Mouse (Mus musculus): ENCODE measurements around the gene Prl2c5. TPM values are rescaled to one million over a fixed set of nuclear protein-coding genes. Genes with fewer than 3 reads are reported as not detected.
A peak's percentile ranks its signal among the peaks of the same experiment; 100 is the strongest.
"Not testable (repeated sequence)": the region's sequence is repeated elsewhere in the genome, so short reads cannot be mapped to it uniquely, and the experiment has no call there.

Prl2c5 gene
- total and polyA plus RNA-seq, 3 experiments: not detected

DNA sequence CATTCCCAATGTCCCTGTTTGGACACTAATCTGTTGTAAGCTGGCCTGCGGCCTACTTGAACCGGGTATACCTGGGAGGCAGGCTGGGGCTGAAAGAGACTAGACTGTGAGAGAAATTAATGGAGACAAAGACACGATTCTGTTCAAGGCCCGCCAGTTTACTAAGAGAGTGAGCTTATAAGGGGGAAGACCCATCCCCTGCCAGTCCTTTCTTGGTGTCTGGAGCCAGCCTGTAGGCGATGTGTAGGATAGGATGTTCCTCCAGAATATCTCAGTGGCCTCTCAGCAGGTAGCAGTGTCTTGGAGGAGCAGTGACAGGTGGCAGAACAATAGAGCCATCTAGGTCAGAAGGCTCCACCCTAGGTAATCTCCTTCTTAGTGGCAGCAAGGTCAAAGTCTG lies 37.7 kb downstream of the Prl2c5 start:
- H3K9ac ChIP-seq (ENCODE audit: control insufficient read depth, low read depth, low read length, poor library complexity, severe bottlenecking); DNase-seq (ENCODE audit: low read depth, low spot score); H3K79me2 ChIP-seq (ENCODE audit: control insufficient read depth, insufficient read depth, low read length, poor library complexity): not testable (repeated sequence)

DNA sequence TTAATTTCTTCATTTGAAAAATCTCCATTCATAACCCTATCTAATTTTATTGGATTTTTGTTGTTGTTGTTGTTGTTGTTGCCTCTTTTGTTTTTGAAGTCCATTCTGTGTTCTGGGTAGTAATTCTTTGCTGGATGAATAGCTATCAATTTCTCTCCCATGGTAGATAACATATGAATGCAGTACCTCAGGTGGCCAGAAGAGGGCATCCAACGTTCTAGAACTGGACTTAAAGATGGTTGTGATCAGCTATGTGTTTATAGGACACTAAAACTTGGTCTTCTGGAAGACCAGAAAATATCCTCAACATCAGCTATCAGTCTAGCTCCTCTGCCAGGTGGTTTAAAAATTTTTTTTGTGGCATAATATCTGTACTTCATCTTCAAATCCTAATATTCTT lies 54.9 kb downstream of the Prl2c5 start:
- TF ChIP-seq CTCF (IDR thresholded peaks at IDR 0.05 in 2 of 3, conservative IDR thresholded peaks at IDR 0.05 in 1 of 3; ENCODE audit: control insufficient read depth in 1 of 3, insufficient read depth in 1 of 3, low read depth in 2 of 3, low read length in 3 of 3, poor library complexity in 1 of 3, severe bottlenecking in 1 of 3) (peak in 1 of 3 experiments; percentile 32; a peak in 3 of 6 replicates), SMC3 (IDR thresholded peaks at IDR 0.05; ENCODE audit: low read depth, low read length) (peak; percentile 28)
- H3K4me3 ChIP-seq (ENCODE audit: control insufficient read depth in 1 of 2, insufficient read depth in 1 of 2, low read depth in 2 of 2, low read length in 2 of 2); H3K9me3 ChIP-seq (replicated peaks; ENCODE audit: insufficient read depth, low read length); H3K9ac ChIP-seq (ENCODE audit: control insufficient read depth, low read depth, low read length, poor library complexity, severe bottlenecking); H3K79me2 ChIP-seq (ENCODE audit: control insufficient read depth, insufficient read depth, low read length, poor library complexity); H3K27ac ChIP-seq (ENCODE audit: control insufficient read depth, low read depth, low read length); H3K27me3 ChIP-seq (ENCODE audit: control insufficient read depth in 1 of 2, insufficient read depth in 2 of 2, low read length in 2 of 2); H3K36me3 ChIP-seq (ENCODE audit: control insufficient read depth in 1 of 2, insufficient read depth in 2 of 2, low read length in 2 of 2); H3K4me1 ChIP-seq (ENCODE audit: control insufficient read depth in 1 of 2, insufficient read depth in 2 of 2, low read length in 2 of 2): not testable (repeated sequence)
- DNase-seq (ENCODE audit: low read depth, low spot score): peak; percentile 33

More for the DNA sequence above, 37.7 kb downstream of the Prl2c5 start:
- H3K27ac ChIP-seq (ENCODE audit: control insufficient read depth, low read depth, low read length); H3K4me1 ChIP-seq (ENCODE audit: control insufficient read depth in 1 of 2, insufficient read depth in 2 of 2, low read length in 2 of 2); H3K4me3 ChIP-seq (ENCODE audit: control insufficient read depth in 1 of 2, insufficient read depth in 1 of 2, low read depth in 2 of 2, low read length in 2 of 2); H3K36me3 ChIP-seq (ENCODE audit: control insufficient read depth in 1 of 2, insufficient read depth in 2 of 2, low read length in 2 of 2); H3K27me3 ChIP-seq (ENCODE audit: control insufficient read depth in 1 of 2, insufficient read depth in 2 of 2, low read length in 2 of 2); H3K9me3 ChIP-seq (replicated peaks; ENCODE audit: insufficient read depth, low read length): not testable (repeated sequence)

Other genes starting within 250 kb of the Prl2c5 start
- gene Prl2c2, start 177.3 kb upstream of the Prl2c5 start, total RNA-seq (2012; rRNA removed): not detected in 2 replicates
- not detected for gene Prl2c2, start 177.3 kb upstream of the Prl2c5 start, polyA plus RNA-seq (2012; ENCODE audit: insufficient read depth in 1 of 2, insufficient read length in 2 of 2, low read depth in 1 of 2, low replicate concordance in 2 of 2, missing spikeins in 1 of 2)
- 0.08 TPM in 1 of 2 replicates, not detected in the other for gene Gpr137b, start 211.3 kb downstream of the Prl2c5 start, total RNA-seq (2012; rRNA removed)
- gene Gpr137b, start 211.3 kb downstream of the Prl2c5 start, polyA plus RNA-seq (2012; ENCODE audit: insufficient read depth in 1 of 2, insufficient read length in 2 of 2, low read depth in 1 of 2, low replicate concordance in 2 of 2, missing spikeins in 1 of 2): 1 to 10 TPM in 1 of 2 experiments, not detected in 1; 2.5 TPM

Data from MEL (cell line).